Mouse (Mus musculus) brain, embryonic 14.5 days (tissue): ENCODE measurements at regions not wholly inside any gene's neighbourhood (a gene's known extent, or its start where the extent isn't known, plus 50 kb on each side); places are given as distances from the start of the nearest gene placed in this dataset.

Experiments used
- DNase-seq: peaks from one replicate; pipeline ENCODE4 v3.0.0-alpha.2; 2011; ENCODE audit warnings: low read depth
- CTCF ChIP-seq: fragments of 200-500 bp; IDR thresholded peaks from 2 replicates; pipeline ENCODE4 v1.5.1; 2012; ENCODE audit warnings: inconsistent platforms, mild to moderate bottlenecking, moderate library complexity, borderline replicate concordance; ENCODE audit not compliant: insufficient read depth, insufficient read length; ENCODE audit errors: extremely low read depth
- POLR2A ChIP-seq: fragments of 200-500 bp; IDR thresholded peaks from 2 replicates; pipeline ENCODE4 v1.6.1; 2012; ENCODE audit warnings: mild to moderate bottlenecking, inconsistent platforms, borderline replicate concordance; ENCODE audit not compliant: poor library complexity, insufficient read depth, insufficient read length, severe bottlenecking; ENCODE audit errors: extremely low read depth

DNA sequence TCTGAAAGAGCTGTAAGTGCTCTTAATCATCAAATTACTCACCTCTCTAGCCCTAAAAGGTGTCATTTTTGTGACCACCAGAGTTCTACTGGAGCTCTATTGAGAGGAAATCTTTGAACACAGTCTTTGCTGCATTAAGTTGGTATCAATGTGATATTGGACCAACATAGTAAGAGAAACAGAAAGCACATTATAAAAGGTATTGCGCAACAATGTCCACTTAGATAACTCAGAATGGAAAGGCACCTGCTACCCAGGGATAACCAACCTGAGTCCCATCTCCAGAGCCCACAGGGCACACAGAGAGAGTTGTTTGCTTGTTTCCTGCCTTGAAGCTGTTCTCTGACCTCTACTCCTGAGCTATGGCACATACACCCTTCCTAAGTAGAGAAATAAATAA, 106.4 kb upstream of the Med13l start:
- TF ChIP-seq POLR2A, result no peak
- TF ChIP-seq CTCF, result no peak
- no peak for DNase-seq

DNA sequence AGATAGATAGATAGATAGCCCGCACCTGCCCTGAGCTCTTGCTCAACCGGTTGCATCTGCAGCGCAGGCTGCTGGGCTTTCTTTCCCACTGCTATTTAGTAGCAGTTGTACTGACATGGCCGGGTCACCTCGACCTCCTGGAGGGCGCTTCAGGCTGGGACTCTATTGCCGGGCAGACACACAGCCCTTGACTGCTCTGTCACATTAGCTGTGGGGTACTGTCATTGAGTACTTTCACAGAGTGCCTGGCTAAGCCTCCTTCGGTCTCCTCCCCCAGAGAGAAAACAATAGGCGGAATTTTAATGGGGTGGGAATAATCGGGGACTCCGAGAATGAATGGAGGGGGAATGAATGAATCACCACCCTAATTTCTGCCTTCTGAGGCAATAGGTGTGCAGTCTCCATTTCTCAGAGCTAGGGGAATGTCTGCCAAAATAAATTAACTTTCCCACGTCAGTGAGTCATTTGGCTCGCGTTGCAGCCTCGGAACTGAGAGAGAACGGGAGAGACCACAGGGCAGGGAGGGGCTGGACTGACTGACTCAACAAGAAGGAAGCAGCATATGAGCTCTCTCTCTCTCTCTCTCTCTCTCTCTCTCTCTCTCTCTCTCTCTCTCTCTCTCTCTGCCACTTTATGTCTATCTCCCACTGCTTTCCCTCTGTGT, 101.6 kb upstream of the Med13l start:
- DNase-seq, result peak; percentile 86
- TF ChIP-seq CTCF, result no peak
- no peak for TF ChIP-seq POLR2A

DNA sequence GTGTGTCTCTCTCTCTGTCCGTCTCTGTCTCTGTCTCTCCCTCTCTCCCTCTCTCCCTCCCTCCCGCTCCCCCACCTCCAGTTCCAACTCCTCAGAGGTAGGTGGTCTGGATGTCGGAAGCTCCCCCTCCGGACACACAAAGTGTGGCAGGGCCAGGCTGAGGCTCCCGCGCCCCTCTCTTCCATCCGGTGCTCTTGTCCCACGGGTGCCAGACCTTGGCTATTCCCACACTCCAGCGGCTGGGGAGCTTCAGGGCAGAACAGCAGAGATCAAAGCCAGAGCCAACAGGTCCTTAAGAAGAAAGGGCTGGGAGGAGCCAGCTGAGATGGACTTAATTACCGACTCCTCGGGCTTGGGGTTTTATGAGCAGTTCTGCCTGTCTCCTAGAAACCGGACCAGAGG, 101.1 kb upstream of the Med13l start:
- peak; percentile 71 for DNase-seq
- no peak for TF ChIP-seq POLR2A
- TF ChIP-seq CTCF, result no peak

DNA sequence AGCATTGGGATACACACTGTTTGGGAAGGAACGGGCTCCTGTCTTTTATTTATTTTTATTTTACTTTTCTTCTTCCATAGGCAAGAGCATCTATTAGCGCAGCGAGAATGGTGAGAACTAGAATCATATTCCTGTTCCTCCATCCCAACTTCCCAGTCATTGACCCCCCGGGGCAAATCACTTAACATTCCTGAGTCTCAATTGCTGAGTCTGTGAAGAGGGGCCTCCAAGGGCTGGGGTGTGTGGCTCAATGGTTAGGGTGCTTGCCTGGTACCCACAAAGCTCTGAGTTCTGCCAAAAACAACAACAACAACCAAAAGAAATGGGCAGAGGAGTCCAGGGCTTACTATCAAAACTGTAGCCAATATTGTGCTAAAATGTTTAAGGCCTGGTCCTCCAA, 98.5 kb upstream of the Med13l start:
- TF ChIP-seq CTCF (no peak), POLR2A (no peak)
- no peak for DNase-seq

DNA sequence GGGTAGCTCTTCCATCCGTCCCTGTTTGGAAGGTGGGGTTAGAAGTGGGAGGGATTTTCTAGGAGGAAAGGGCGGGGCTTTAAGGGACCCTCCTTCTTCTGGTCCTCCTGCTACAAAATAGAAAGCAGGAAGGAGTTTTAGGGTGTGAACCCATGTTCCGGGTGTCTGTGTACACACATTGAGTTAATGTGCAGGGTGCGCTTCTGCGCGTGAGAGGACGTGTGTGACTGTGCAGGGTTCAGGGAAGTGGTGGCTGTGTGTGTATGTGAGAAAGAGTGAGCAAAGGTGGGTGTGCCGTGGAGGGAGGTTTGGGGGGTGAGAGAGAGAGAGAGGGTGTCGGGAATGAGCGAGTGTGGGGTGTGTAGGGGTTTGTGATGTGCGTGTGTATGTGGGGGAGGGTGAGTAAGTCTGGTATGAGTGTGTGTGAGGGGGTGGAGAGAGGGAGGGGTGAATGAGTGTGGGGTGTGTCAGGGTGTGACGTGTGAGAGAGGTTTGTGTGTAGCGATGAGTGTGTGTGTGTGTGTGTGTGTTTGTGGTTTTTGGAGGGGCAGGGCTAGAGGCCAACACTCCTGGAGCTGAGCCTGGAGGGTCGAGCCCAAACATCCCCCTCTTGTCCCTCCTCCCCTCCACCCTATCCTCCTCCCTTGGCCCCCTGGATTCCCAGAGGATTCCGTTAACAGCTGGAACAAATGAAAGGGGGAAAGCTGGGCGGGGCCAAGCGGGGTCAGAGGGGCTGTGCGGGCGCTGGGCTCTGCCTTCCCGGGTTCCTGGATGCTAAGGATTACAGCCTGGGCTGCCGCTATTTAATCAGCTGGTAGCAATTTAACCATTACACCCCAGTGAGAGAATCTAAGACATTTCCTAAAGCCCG, 95.3 kb upstream of the Med13l start:
- TF ChIP-seq POLR2A (no peak), CTCF (no peak)
- DNase-seq, result peak; percentile 59

DNA sequence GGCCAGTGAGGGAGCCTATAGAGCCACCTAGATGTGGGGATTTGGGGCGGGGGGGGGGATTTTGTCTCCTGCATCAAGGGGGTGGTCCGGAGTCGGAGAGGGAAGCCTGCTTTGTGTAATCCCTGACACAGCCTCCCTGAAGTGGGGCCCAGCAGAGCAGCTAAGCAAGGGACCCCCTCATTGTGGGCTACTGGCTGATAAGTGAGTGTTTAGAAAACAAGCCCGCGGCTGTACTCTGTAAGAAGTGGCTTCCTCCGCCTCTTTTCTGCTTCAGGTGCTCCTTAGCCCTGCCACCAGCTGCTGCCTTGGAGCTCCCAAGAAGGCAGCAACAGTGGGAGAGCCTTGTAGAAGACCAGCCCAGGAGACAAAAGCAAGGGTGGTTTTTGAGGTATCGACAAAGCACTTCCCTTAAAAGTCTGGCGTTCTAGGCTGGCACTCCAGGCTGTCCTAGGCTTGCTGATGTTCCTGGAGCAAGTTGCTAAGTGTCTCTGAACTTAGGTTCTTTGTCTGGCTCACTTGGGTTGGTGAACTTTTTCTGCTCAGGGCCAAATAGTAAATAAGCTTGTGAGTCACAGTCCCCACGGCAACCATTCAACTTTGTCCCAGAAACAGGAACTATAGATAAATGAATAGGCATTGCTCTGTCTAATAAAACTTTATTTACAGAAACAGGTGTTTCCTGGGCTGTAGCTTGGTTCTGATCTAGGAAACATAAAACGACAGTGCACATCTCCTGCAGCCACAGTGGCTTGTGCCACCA, 94.3 kb upstream of the Med13l start:
- DNase-seq, result peak; percentile 32

DNA sequence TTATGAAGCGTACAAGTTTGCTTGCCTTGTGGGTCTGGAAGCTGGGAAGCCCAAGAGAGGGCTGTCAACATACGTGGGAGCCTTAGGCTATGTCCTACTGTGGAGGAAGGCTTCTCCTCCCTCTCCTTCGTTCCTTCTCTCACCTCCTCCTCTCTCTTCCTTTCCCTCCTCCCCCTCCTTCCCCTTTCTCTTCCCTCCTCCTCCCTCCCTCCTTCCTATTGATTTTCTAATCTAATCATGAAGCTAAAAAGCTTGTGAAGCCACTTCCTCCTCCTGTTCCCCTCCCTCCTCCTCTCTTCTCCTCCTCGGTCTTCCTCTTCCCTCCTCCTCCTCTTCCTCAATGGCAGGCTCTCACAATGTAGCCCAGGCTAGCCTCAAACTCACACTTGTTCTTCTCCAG, 91.7 kb upstream of the Med13l start:
- no peak for DNase-seq
- TF ChIP-seq POLR2A (no peak), CTCF (no peak)

More for the DNA sequence above, 94.3 kb upstream of the Med13l start:
- TF ChIP-seq CTCF, result no peak
- TF ChIP-seq POLR2A, result no peak

DNA sequence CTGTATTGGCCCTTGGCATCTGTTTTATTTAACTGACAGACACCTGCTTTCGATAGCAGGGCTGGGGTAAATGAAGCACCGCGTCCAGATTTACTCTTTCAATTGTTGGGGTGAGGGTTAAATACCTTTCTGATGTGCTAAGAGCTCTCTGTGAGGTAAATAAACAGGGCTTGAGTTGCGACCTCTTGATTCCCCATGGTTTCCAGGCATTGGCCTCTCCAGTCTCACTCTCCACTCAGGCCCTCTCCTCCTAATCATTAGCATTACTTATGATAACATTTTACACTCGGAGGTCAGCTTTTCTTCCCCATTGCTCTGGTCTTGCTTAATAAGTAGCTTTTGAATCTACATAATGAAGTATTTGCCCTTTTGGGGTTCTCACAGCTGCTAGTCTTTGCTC, 88.9 kb upstream of the Med13l start:
- TF ChIP-seq CTCF (no peak), POLR2A (no peak)
- DNase-seq, result no peak

DNA sequence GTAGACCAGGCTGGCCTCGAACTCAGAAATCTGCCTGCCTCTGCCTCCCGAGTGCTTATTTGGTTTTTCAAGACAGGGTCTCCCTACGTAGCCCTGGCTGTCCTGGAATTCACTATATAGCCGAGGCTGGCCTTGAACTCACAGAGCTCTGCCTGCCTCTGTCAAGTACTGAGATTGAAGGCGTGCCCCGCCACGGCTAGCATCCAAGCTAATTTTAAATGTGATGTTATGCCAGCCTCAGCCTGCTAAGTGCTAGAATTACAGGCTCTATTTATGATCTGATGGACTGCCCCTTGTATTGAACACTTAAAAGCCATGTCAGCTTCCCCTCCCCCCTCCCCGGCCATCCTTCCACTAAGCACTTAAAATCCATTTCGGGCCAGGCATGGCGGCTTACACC, 88.2 kb upstream of the Med13l start:
- TF ChIP-seq POLR2A, result no peak
- TF ChIP-seq CTCF, result no peak
- no peak for DNase-seq

DNA sequence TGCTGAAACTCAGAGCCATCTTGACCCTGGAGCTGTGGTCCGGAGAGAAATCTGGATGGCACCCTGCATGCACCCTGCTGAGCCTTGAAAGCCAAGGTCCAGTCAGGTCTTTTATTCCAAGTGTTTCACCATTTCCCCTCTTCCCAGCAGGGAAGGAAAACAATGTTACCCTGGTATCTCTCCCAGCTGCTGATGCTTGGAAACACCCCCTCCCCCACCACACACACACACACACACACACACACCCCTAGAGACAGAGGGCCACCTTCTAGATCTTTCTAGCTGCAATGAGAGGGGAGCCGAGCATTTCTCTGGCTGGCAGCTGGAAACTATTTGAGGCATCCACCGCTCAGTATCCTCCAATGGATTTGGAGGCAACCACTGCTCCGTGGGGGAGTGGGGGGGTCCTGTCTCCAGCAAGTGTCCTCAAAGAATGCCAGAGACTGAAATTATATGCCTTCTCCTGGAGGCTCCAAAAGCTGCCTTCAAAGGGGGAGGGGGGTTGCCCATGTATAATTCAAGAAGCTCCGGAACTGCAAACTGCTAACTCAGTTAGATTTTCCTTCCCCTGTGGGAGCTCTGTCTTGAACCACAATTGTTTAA, 87.2 kb upstream of the Med13l start:
- peak; percentile 32 for DNase-seq
- no peak for TF ChIP-seq POLR2A
- no peak for TF ChIP-seq CTCF

DNA sequence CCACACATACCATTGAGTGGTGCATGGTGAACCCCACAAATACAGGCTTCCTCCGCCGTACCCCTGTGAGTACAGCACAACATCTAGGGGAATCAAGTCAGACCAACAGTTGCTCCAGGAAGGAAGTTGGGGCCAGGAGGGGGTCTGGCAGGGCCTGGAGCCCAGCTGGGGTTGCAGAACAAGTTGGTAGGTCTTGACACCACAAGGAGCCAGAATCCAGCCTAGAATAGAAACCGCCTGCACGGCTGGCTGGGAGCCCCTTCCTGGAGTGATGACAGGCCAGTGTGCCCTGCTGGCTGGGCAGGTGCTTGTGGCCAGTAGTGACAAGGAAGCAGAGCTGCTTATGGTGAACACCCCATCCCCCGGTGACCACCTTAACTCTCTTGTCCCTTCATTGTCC, 83.9 kb upstream of the Med13l start:
- no peak for DNase-seq
- TF ChIP-seq CTCF (no peak), POLR2A (no peak)
